Mouse (Mus musculus) midbrain, postnatal 0 days (tissue): Measurements from ENCODE around the gene Adra2b. TPM values are rescaled to one million over a fixed set of nuclear protein-coding genes. Genes with fewer than 3 reads are reported as not detected.

Experiments
- ATAC-seq: fragments of 200-750 bp; cut with Nextera tagmentation; 2 replicates; pipeline ENCODE4 v1.8.0; 2017; ENCODE audit warnings: moderate number of reproducible peaks, mild to moderate bottlenecking, moderate TSS enrichment, moderate library complexity; ENCODE audit not compliant: low FRiP score
- DNase-seq: peaks from one replicate; pipeline ENCODE4 v3.0.0-alpha.2; 2015; ENCODE audit warnings: low spot score
- H3K27ac ChIP-seq: fragments of 300-500 bp; sonication (generic); 2 replicates; pipeline ENCODE4 v1.5.1; 2014; ENCODE audit warnings: low read depth, mild to moderate bottlenecking, low read length, mixed read lengths
- H3K27me3 ChIP-seq: fragments of 300-500 bp; sonication (generic); 2 replicates; pipeline ENCODE4 v1.6.1; 2014; ENCODE audit warnings: low read length, control low read depth, mixed read lengths; ENCODE audit not compliant: insufficient read depth
- H3K36me3 ChIP-seq: fragments of 300-500 bp; sonication (generic); 2 replicates; pipeline ENCODE4 v1.6.1; 2014; ENCODE audit warnings: low read length, control low read depth, mixed read lengths; ENCODE audit not compliant: insufficient read depth
- H3K4me1 ChIP-seq: fragments of 300-500 bp; sonication (generic); 2 replicates; pipeline ENCODE4 v1.6.1; 2014; ENCODE audit warnings: mild to moderate bottlenecking, control low read depth, antibody characterized with exemption, low read length, mixed read lengths; ENCODE audit not compliant: insufficient read depth
- H3K4me2 ChIP-seq: fragments of 300-500 bp; sonication (generic); 2 replicates; pipeline ENCODE4 v1.6.1; 2014; ENCODE audit warnings: low read depth, mild to moderate bottlenecking, low read length, mixed read lengths; ENCODE audit not compliant: poor library complexity, severe bottlenecking
- H3K4me3 ChIP-seq: fragments of 300-500 bp; sonication (generic); 2 replicates; pipeline ENCODE4 v1.5.1; 2014; ENCODE audit warnings: low read depth, mild to moderate bottlenecking, low read length, moderate library complexity
- H3K9ac ChIP-seq: fragments of 300-500 bp; sonication (generic); replicated peaks from 2 replicates; pipeline ENCODE4 v1.6.1; 2014; ENCODE audit warnings: mild to moderate bottlenecking, low read length, moderate library complexity, mixed read lengths; ENCODE audit not compliant: poor library complexity, severe bottlenecking
- H3K9me3 ChIP-seq: fragments of 300-500 bp; sonication (generic); 2 replicates; pipeline ENCODE4 v1.6.1; 2016; ENCODE audit warnings: low read length, control low read depth
- CTCF ChIP-seq: IDR thresholded peaks from 2 replicates; pipeline ENCODE4 v1.5.1; 2016; ENCODE audit warnings: antibody characterized with exemption, mild to moderate bottlenecking
- WGBS: fragments of 180-500 bp; shearing (Covaris S2); extraction: QIAGEN DNeasy Blood & Tissue Kit; methylation state at CpG from one replicate; pipeline ENCODE4 v1.1.7; 2014; 5-methylcytosine and 5-hydroxymethylcytosine counted together
- polyA plus RNA-seq: library from polyadenylated mRNA; unstranded; fragments of >200 nt; fragmentation: Nextera tagmentation; extraction: Ambion mirVana; gene quantifications from 2 replicates; pipeline ENCODE4 v1.2.1, GENCODE M21; 2015
- total RNA-seq: library from RNA; depleted of rRNA; stranded (reverse); fragments of >200 nt; gene quantifications from 2 replicates; pipeline ENCODE4 v1.2.3, GENCODE M21; 2014; rRNA removed

Adra2b gene
- total and polyA plus RNA-seq, 2 experiments from 2014 or later, result 0.68 to 0.71 TPM

GRCm38 (mm10) chr2:127411126-127411525 is 48.1 kb downstream of the Adra2b start:
- Histone ChIP-seq H3K9ac (no peak overlapping the region), H3K4me2 (no peak overlapping the region), H3K4me1 (no peaks in the 10 kb centered on the region), H3K27me3 (no peaks in the 10 kb centered on the region), H3K36me3 (no peaks in the 10 kb centered on the region), H3K9me3 (no peaks in the 10 kb centered on the region), H3K4me3 (no peak overlapping the region), H3K27ac (no peak overlapping the region)
- ATAC-seq, result no peak
- TF ChIP-seq CTCF, result no peak
- 92% methylated on average over 6 of the region's 6 CpGs for WGBS
- DNase-seq, result no peak

- no peak for DNase-seq
- ATAC-seq, result no peak
- Histone ChIP-seq H3K4me2 (no peak overlapping the region), H3K4me3 (no peak overlapping the region), H3K9ac (no peak overlapping the region), H3K27me3 (no peaks in the 10 kb centered on the region), H3K27ac (no peak overlapping the region), H3K36me3 (no peaks in the 10 kb centered on the region), H3K4me1 (no peaks in the 10 kb centered on the region), H3K9me3 (no peaks in the 10 kb centered on the region)
- WGBS, result 80% methylated on average over 10 of the region's 10 CpGs
- TF ChIP-seq CTCF, result no peak
Observed at GRCm38 (mm10) chr2:127415806-127416205, 52.8 kb downstream of the Adra2b start.

GRCm38 (mm10) chr2:127416706-127417105 is 53.7 kb downstream of the Adra2b start:
- Histone ChIP-seq H3K4me1 (no peaks in the 10 kb centered on the region), H3K27ac (no peak overlapping the region), H3K36me3 (no peaks in the 10 kb centered on the region), H3K4me2 (no peak overlapping the region), H3K27me3 (no peaks in the 10 kb centered on the region), H3K9ac (no peak overlapping the region), H3K4me3 (no peak overlapping the region), H3K9me3 (no peaks in the 10 kb centered on the region)
- WGBS, result 52% methylated on average over 3 of the region's 3 CpGs
- DNase-seq (no peak), ATAC-seq (no peak)
- no peak for TF ChIP-seq CTCF

Other genes starting within 250 kb of the Adra2b start
- 4.0 and 6.6 TPM in 2 replicates for gene Ncaph, start 229.3 kb upstream of the Adra2b start, total RNA-seq
- 6.3 and 6.7 TPM in 2 replicates for gene Ncaph, start 229.3 kb upstream of the Adra2b start, polyA plus RNA-seq
- gene Itpripl1, start 219.8 kb upstream of the Adra2b start, total RNA-seq, result 9.6 and 11.2 TPM in 2 replicates
- gene Itpripl1, start 219.8 kb upstream of the Adra2b start, polyA plus RNA-seq, result 7.0 and 7.6 TPM in 2 replicates
- 0.66 TPM in 1 of 2 replicates, not detected in the other for gene 1810024B03Rik, start 154.9 kb upstream of the Adra2b start, total RNA-seq
- 0.96 and 1.2 TPM in 2 replicates for gene 1810024B03Rik, start 154.9 kb upstream of the Adra2b start, polyA plus RNA-seq
- gene Snrnp200, start 154.8 kb upstream of the Adra2b start, total RNA-seq, result 95.1 and 106 TPM in 2 replicates
- gene Snrnp200, start 154.8 kb upstream of the Adra2b start, polyA plus RNA-seq, result 32.5 and 32.9 TPM in 2 replicates
- 27.5 and 33.9 TPM in 2 replicates for gene Ciao1, start 115.4 kb upstream of the Adra2b start, total RNA-seq
- gene Ciao1, start 115.4 kb upstream of the Adra2b start, polyA plus RNA-seq, result 23.9 and 29.8 TPM in 2 replicates
- gene Tmem127, start 115.3 kb upstream of the Adra2b start, total RNA-seq, result 108 and 131 TPM in 2 replicates
- gene Tmem127, start 115.3 kb upstream of the Adra2b start, polyA plus RNA-seq, result 74.0 and 75.5 TPM in 2 replicates
- 151 and 167 TPM in 2 replicates for gene Stard7, start 93.0 kb upstream of the Adra2b start, total RNA-seq
- gene Stard7, start 93.0 kb upstream of the Adra2b start, polyA plus RNA-seq, result 100 and 104 TPM in 2 replicates
- 10.8 and 18.0 TPM in 2 replicates for gene Dusp2, start 27.0 kb upstream of the Adra2b start, total RNA-seq
- gene Dusp2, start 27.0 kb upstream of the Adra2b start, polyA plus RNA-seq, result 23.0 and 23.6 TPM in 2 replicates
- gene Astl, start 24.6 kb upstream of the Adra2b start, total RNA-seq, result not detected in 2 replicates
- not detected in 2 replicates for gene Astl, start 24.6 kb upstream of the Adra2b start, polyA plus RNA-seq
- gene Gpat2, start 62.0 kb downstream of the Adra2b start, total RNA-seq, result 0.09 and 0.55 TPM in 2 replicates
- gene Gpat2, start 62.0 kb downstream of the Adra2b start, polyA plus RNA-seq, result 0.16 and 0.23 TPM in 2 replicates
- 25.1 and 32.4 TPM in 2 replicates for gene Fahd2a, start 81.4 kb downstream of the Adra2b start, total RNA-seq
- 27.3 and 29.2 TPM in 2 replicates for gene Fahd2a, start 81.4 kb downstream of the Adra2b start, polyA plus RNA-seq
- gene Kcnip3, start 158.9 kb downstream of the Adra2b start, total RNA-seq, result 24.6 and 33.2 TPM in 2 replicates
- gene Kcnip3, start 158.9 kb downstream of the Adra2b start, polyA plus RNA-seq, result 14.2 and 17.1 TPM in 2 replicates
- 0.44 TPM in 1 of 2 replicates, not detected in the other for gene Prom2, start 178.3 kb downstream of the Adra2b start, total RNA-seq
- 0.06 and 0.09 TPM in 2 replicates for gene Prom2, start 178.3 kb downstream of the Adra2b start, polyA plus RNA-seq
- 6.8 and 7.0 TPM in 2 replicates for gene Zfp661, start 223.9 kb downstream of the Adra2b start, total RNA-seq
- 3.7 and 4.1 TPM in 2 replicates for gene Zfp661, start 223.9 kb downstream of the Adra2b start, polyA plus RNA-seq
- 69.4 and 87.5 TPM in 2 replicates for gene Mrps5, start 224.0 kb downstream of the Adra2b start, total RNA-seq
- gene Mrps5, start 224.0 kb downstream of the Adra2b start, polyA plus RNA-seq, result 134 and 140 TPM in 2 replicates